Mouse (Mus musculus) kidney, adult 9 months (tissue): ENCODE data around the gene Sgcd.

ENCODE experiments used
- DNase-seq: peaks from one replicate; pipeline ENCODE4 v3.0.0; 2022

Gene Sgcd

GRCm38 (mm10) chr11:47988697-47989533 is at the start of gene Sgcd:
Sgcd (minus strand) TSS chr11:47988969.
- no peak for DNase-seq

- DNase-seq: no peak
These were observed 49.3 kb upstream of the Sgcd start for GRCm38 (mm10) chr11:48038051-48038450.

GRCm38 (mm10) chr11:48012836-48013235 is 24.1 kb upstream of the Sgcd start:
- DNase-seq: no peak

- no peak for DNase-seq
These were observed 454 bp downstream of the Sgcd start for GRCm38 (mm10) chr11:47988333-47988696.

- no peak for DNase-seq
These were observed 889 bp downstream of the Sgcd start for GRCm38 (mm10) chr11:47987893-47988267.

- DNase-seq: no peak
These were observed 1.4 kb downstream of the Sgcd start for GRCm38 (mm10) chr11:47987251-47987892.

GRCm38 (mm10) chr11:47982152-47982551 is 6.6 kb downstream of the Sgcd start:
- DNase-seq: no peak

- no peak for DNase-seq
These were observed 7.7 kb downstream of the Sgcd start for GRCm38 (mm10) chr11:47981108-47981507.

- no peak for DNase-seq
These were observed 35.5 kb downstream of the Sgcd start for GRCm38 (mm10) chr11:47953291-47953690.

- DNase-seq: no peak
These were observed 36.4 kb downstream of the Sgcd start for GRCm38 (mm10) chr11:47952366-47952765.

GRCm38 (mm10) chr11:47939795-47940194 is 49.0 kb downstream of the Sgcd start:
- DNase-seq: no peak

- DNase-seq: no peak
These were observed 71.2 kb downstream of the Sgcd start for GRCm38 (mm10) chr11:47917616-47918015.

- DNase-seq: no peak
These were observed 97.1 kb downstream of the Sgcd start for GRCm38 (mm10) chr11:47891617-47892172.

- DNase-seq: peak; percentile 24
These were observed 98.5 kb downstream of the Sgcd start for GRCm38 (mm10) chr11:47890315-47890714.

- no peak for DNase-seq
These were observed 103.5 kb downstream of the Sgcd start for GRCm38 (mm10) chr11:47885310-47885709.

GRCm38 (mm10) chr11:47883545-47883944 is 105.2 kb downstream of the Sgcd start:
- no peak for DNase-seq

GRCm38 (mm10) chr11:47876633-47877170 is 112.1 kb downstream of the Sgcd start:
- DNase-seq: no peak

- DNase-seq: no peak
These were observed 142.9 kb downstream of the Sgcd start for GRCm38 (mm10) chr11:47845894-47846293.

GRCm38 (mm10) chr11:47833283-47833682 is 155.5 kb downstream of the Sgcd start:
- DNase-seq: peak; percentile 5

- no peak for DNase-seq
These were observed 178.5 kb downstream of the Sgcd start for GRCm38 (mm10) chr11:47810307-47810706.

GRCm38 (mm10) chr11:47804101-47804715 is 184.6 kb downstream of the Sgcd start:
- no peak for DNase-seq

GRCm38 (mm10) chr11:47777916-47778226 is 210.9 kb downstream of the Sgcd start:
- no peak for DNase-seq

GRCm38 (mm10) chr11:47777226-47777915 is 211.4 kb downstream of the Sgcd start:
- DNase-seq: no peak
